Mouse (Mus musculus): ENCODE measurements around the gene 2010003K11Rik. TPM values are rescaled to one million over a fixed set of nuclear protein-coding genes. Genes with fewer than 3 reads are reported as not detected.

Gene 2010003K11Rik
- polyA plus RNA-seq, 1 experiment from 2014 or later, result 2.5 TPM

DNA sequence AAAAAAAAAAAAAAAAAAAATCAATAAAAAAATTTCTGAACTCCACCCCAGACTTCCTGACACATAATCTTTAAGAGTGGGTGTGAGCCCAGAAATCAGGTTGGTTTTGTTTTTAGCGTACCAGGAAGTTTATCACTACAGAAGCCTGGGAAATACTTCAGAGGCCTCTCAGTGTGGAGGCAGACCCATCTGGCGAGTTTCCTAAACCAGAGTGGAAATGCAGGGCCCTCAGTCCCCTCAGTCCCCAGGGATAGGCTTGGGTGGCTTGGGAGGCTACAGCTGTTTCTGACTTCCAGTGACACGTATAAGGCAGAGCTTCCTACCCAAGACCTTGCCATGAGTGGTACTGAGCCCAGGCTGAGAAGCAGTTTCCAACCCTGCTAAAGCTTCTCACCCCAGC lies 9.4 kb upstream of the 2010003K11Rik start:
- Histone ChIP-seq H3K9ac (ENCODE audit: low read length) (no peak overlapping the region), H3K4me3 (replicated peaks; ENCODE audit: low read length) (no peak overlapping the region), H3K4me1 (ENCODE audit: control insufficient read depth, insufficient read depth, low read length) (peaks cover 6% of the 10 kb centered on the region; the same call in 1 of the 2 replicates), H3K27ac (ENCODE audit: low read length) (peak overlapping the region; percentile 85), H3K9me3 (replicated peaks; ENCODE audit: control insufficient read depth, low read length) (no peaks in the 10 kb centered on the region), H3K27me3 (ENCODE audit: control insufficient read depth, insufficient read depth, low read length) (no peaks in the 10 kb centered on the region), H3K4me2 (ENCODE audit: low read depth, low read length) (no peak overlapping the region), H3K36me3 (ENCODE audit: control insufficient read depth, insufficient read depth, low read length) (no peaks in the 10 kb centered on the region)
- ATAC-seq (ENCODE audit: insufficient read depth, low FRiP score), result no peak
- WGBS, result 57% methylated on average over 3 of the region's 3 CpGs

DNA sequence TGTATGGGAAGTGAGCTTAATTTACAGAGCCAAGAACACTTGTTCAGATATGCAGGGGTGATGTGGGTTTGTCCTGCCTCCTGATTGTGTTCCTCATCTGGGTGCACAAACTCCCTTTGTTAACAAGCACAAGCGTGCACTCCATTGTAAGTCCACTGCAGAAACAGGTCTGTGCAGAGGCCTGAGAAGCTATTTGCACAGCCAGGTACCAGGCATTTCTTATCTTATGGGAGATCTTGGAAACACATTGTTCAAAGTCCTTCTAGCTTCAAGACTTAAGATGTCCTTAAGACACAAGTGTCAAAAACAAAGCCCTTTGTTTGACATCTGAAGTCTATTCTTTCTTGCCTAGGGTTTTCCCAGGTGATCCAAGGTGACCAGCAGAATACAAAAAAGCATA lies 6.4 kb upstream of the 2010003K11Rik start:
- Histone ChIP-seq H3K36me3 (ENCODE audit: control insufficient read depth, insufficient read depth, low read length) (no peaks in the 10 kb centered on the region), H3K9me3 (replicated peaks; ENCODE audit: control insufficient read depth, low read length) (no peaks in the 10 kb centered on the region), H3K27ac (ENCODE audit: low read length) (no peak overlapping the region), H3K9ac (ENCODE audit: low read length) (no peak overlapping the region), H3K27me3 (ENCODE audit: control insufficient read depth, insufficient read depth, low read length) (no peaks in the 10 kb centered on the region), H3K4me3 (replicated peaks; ENCODE audit: low read length) (no peak overlapping the region), H3K4me1 (ENCODE audit: control insufficient read depth, insufficient read depth, low read length) (no peaks in the 10 kb centered on the region), H3K4me2 (ENCODE audit: low read depth, low read length) (no peak overlapping the region)
- no peak for ATAC-seq (ENCODE audit: insufficient read depth, low FRiP score)
- 86% methylated on average over 1 of the region's 1 CpGs for WGBS

DNA sequence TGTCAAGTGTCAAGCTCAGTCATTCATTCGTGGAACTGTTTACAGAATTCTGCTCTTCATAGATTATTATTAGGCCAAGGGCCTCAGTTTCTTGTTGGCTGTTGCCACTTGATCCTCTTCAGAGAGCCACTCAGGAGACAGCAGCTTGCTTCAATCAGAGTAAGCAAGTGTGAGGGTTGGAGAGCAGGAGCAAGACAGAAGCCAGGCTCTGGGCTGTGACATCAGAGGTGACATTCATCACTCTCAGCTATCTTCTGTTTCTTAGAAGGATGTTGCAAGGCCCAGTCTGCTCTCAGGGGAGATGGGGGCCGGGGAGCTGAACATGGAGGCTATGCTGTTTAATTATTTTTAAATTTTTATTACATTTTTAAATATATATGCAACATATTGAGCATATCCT lies 4.3 kb upstream of the 2010003K11Rik start:
- no peak overlapping the region for H3K27ac ChIP-seq (ENCODE audit: low read length)
- H3K27me3 ChIP-seq (ENCODE audit: control insufficient read depth, insufficient read depth, low read length), result no peaks in the 10 kb centered on the region
- WGBS, result 45% methylated on average over 2 of the region's 2 CpGs
- H3K4me3 ChIP-seq (replicated peaks; ENCODE audit: low read length), result no peak overlapping the region
- H3K9me3 ChIP-seq (replicated peaks; ENCODE audit: control insufficient read depth, low read length), result no peaks in the 10 kb centered on the region
- peaks cover 7% of the 10 kb centered on the region for H3K4me1 ChIP-seq (ENCODE audit: control insufficient read depth, insufficient read depth, low read length)
- H3K36me3 ChIP-seq (ENCODE audit: control insufficient read depth, insufficient read depth, low read length), result no peaks in the 10 kb centered on the region
- H3K9ac ChIP-seq (ENCODE audit: low read length), result no peak overlapping the region
- H3K4me2 ChIP-seq (ENCODE audit: low read depth, low read length), result no peak overlapping the region
- ATAC-seq (ENCODE audit: insufficient read depth, low FRiP score), result no peak

DNA sequence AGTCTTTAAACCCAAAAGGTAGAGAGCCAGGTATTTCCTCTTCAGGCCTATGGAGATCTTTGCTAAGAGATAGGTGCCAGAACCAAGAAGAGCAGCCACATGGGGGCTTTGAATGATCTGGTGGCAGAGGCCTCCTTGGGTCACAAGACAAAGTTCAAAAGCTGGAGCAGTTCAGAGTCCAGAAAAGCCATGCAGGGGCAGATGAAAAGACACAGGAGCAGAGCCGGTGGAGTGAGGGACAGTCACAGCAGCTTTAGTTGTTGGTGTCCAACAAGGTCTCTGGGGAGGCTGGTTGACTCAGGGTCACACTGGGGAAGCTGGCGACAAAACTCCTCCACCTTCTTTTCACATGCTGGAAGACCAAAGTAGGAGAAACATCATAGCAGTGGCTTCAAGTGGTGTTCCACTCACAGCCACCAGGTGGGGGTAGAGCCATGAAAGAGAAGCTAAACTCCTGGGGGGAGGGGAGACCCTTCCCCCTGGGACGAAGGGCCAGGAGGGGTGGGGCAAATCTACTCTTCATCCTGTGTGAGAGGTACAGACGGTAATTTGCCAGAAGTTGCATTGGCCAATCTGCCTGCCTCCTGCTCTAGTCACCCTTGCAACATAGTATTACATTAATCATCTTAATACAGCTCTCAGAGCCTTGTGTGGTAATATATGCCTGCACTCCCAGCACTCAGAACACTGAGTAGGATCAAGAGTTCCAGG lies 965 bp downstream of the 2010003K11Rik start:
- 7% methylated on average over 4 of the region's 4 CpGs for whole genome bisulfite sequencing
- no peak overlapping the region; the same call in 1 of the 2 replicates for H3K4me3 ChIP-seq (replicated peaks; ENCODE audit: low read length)
- peak overlapping the region; percentile 29; the same call in 1 of the 2 replicates for H3K4me2 ChIP-seq (ENCODE audit: low read depth, low read length)
- no peaks in the 10 kb centered on the region for H3K36me3 ChIP-seq (ENCODE audit: control insufficient read depth, insufficient read depth, low read length)
- ATAC-seq (ENCODE audit: insufficient read depth, low FRiP score), result peak; percentile 58
- peaks cover 10% of the 10 kb centered on the region for H3K4me1 ChIP-seq (ENCODE audit: control insufficient read depth, insufficient read depth, low read length)
- H3K27ac ChIP-seq (ENCODE audit: low read length), result peak overlapping the region; percentile 49; the same call in 1 of the 2 replicates
- H3K9me3 ChIP-seq (replicated peaks; ENCODE audit: control insufficient read depth, low read length), result no peaks in the 10 kb centered on the region
- H3K27me3 ChIP-seq (ENCODE audit: control insufficient read depth, insufficient read depth, low read length), result no peaks in the 10 kb centered on the region; the same call in 1 of the 2 replicates
- H3K9ac ChIP-seq (ENCODE audit: low read length), result 0 out of 2 replicates have a peak overlapping the region, but pooled peaks have one; percentile 37

DNA sequence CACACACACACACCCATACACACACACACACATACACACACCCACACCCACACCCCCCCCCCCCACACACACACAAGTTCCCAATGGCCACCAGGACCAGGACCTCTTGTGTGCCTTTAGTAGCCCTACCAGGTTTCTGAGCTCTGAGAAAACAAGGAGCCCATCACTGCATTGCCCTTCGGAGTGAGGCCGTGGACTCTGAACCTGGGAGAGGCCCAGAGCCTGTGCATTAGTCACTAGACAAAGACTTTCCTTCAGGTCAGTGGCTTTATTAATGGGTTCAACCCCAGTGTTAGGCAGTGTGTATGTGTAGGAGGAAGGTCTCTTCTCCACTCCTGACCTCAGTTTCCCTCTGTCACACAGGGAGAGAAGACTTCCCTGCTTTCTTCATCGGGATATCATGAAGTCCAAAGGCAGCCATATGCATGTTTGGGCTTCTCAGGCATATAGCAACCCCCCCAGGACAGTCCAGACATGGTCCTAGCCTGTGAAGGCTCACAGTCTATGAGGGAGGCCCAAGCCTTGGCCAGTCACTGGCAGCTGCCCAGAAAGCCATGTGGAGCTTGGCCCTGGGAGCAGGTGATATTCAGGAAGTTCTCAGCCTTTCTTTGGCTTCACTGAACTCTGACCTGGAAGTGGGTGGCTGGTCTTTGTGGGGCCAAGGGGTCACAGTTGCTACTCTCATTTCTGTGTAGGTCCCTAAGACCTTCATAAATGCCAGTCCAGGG lies 1.7 kb downstream of the 2010003K11Rik start:
- ATAC-seq (ENCODE audit: insufficient read depth, low FRiP score), result peak; percentile 65; the same call in 1 of the 2 replicates
- H3K4me2 ChIP-seq (ENCODE audit: low read depth, low read length), result no peak overlapping the region
- no peaks in the 10 kb centered on the region for H3K36me3 ChIP-seq (ENCODE audit: control insufficient read depth, insufficient read depth, low read length)
- H3K4me3 ChIP-seq (replicated peaks; ENCODE audit: low read length), result no peak overlapping the region
- no peaks in the 10 kb centered on the region; the same call in 1 of the 2 replicates for H3K27me3 ChIP-seq (ENCODE audit: control insufficient read depth, insufficient read depth, low read length)
- no peaks in the 10 kb centered on the region for H3K9me3 ChIP-seq (replicated peaks; ENCODE audit: control insufficient read depth, low read length)
- peak overlapping the region; percentile 49; the same call in 1 of the 2 replicates for H3K27ac ChIP-seq (ENCODE audit: low read length)
- 74% methylated on average over 3 of the region's 3 CpGs for WGBS
- H3K9ac ChIP-seq (ENCODE audit: low read length), result no peak overlapping the region
- peaks cover 10% of the 10 kb centered on the region for H3K4me1 ChIP-seq (ENCODE audit: control insufficient read depth, insufficient read depth, low read length)

DNA sequence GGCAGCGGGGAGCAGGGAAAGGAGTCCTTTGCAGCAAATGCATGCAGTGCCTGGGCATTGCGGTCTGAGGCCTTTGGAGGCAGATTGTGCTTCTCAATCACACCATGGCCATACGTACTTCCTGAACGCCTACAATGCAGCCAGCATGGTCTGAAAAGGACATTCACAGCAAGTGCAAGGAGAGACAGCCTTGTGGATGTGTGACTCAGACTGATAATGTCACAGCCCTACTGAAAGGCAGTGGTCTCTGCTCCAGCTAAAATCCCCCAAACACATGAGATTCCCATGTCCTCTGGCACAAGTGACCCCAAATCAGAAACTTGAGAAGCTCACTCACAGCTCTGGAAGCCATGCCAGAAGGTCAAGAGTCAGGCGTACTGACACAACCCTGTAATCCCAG lies 2.6 kb downstream of the 2010003K11Rik start:
- Histone ChIP-seq H3K27me3 (ENCODE audit: control insufficient read depth, insufficient read depth, low read length) (no peaks in the 10 kb centered on the region; the same call in 1 of the 2 replicates), H3K36me3 (ENCODE audit: control insufficient read depth, insufficient read depth, low read length) (no peaks in the 10 kb centered on the region), H3K27ac (ENCODE audit: low read length) (no peak overlapping the region), H3K9ac (ENCODE audit: low read length) (no peak overlapping the region), H3K9me3 (replicated peaks; ENCODE audit: control insufficient read depth, low read length) (no peaks in the 10 kb centered on the region), H3K4me1 (ENCODE audit: control insufficient read depth, insufficient read depth, low read length) (peaks cover 10% of the 10 kb centered on the region), H3K4me2 (ENCODE audit: low read depth, low read length) (no peak overlapping the region), H3K4me3 (replicated peaks; ENCODE audit: low read length) (no peak overlapping the region)
- ATAC-seq (ENCODE audit: insufficient read depth, low FRiP score), result no peak
- 86% methylated on average over 5 of the region's 5 CpGs for WGBS

DNA sequence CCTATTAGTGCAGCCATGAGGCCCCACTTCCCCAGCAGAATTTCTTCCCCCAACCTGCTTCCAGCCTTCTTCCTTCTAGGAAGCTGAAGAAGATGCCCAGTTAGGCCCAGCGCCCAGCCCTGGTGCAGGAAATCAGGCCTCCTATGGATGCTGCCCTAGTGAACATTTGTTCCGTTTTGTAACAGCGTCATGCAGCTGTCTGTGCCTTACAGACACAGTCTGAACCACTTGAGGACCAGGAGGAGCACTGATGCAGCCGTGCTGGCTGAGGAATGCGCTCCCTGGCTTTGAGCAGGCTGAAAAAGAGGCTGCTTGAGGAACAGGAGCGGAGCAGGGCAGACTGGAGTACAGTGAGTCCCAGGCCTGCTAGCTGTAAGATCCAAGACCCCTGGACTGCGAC lies 3.7 kb downstream of the 2010003K11Rik start:
- Histone ChIP-seq H3K27ac (ENCODE audit: low read length) (no peak overlapping the region), H3K4me3 (replicated peaks; ENCODE audit: low read length) (no peak overlapping the region), H3K27me3 (ENCODE audit: control insufficient read depth, insufficient read depth, low read length) (no peaks in the 10 kb centered on the region; the same call in 1 of the 2 replicates), H3K4me1 (ENCODE audit: control insufficient read depth, insufficient read depth, low read length) (peaks cover 10% of the 10 kb centered on the region), H3K9me3 (replicated peaks; ENCODE audit: control insufficient read depth, low read length) (no peaks in the 10 kb centered on the region), H3K9ac (ENCODE audit: low read length) (no peak overlapping the region), H3K36me3 (ENCODE audit: control insufficient read depth, insufficient read depth, low read length) (no peaks in the 10 kb centered on the region), H3K4me2 (ENCODE audit: low read depth, low read length) (no peak overlapping the region)
- no peak for ATAC-seq (ENCODE audit: insufficient read depth, low FRiP score)
- 73% methylated on average over 7 of the region's 7 CpGs for WGBS

DNA sequence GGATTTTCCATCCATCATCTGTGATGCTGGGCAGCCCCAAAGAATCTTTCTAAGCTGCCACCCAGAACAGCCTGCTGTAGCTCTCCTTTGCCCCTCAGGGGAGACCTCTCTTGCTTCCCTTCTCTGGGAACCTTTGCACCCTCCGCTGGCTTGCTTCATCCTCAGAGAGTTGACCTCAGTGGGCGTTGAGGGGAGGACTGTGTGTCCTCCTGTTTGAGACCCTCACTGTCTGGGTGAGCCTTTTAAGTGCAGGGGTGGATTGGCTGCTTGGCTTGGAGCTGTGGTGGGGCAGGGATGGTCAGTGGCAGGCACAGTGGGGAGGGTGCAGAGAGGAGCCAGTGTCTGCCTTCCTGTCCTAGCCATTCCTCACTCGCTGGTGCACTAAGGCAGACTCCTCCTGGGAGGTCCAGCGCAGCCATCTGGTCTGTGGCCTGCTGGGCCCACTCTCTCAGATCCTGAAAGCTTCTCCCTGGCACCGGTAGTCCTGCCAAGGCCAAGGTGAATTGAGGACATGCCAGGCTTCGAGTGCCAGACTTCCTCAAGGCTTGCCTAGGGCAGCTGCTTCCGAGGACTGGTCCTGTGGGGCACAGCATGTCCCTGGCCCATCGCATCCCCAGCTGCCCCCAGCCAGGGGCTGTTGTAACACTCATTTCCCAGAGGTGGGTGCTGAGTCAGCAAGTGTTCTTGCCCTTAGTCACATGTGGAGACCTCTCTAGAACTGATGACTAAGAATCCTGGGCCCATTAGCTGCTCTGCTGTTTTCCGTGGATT lies 5.7 kb downstream of the 2010003K11Rik start:
- no peaks in the 10 kb centered on the region for H3K9me3 ChIP-seq (replicated peaks; ENCODE audit: control insufficient read depth, low read length)
- no peak overlapping the region for H3K9ac ChIP-seq (ENCODE audit: low read length)
- H3K27ac ChIP-seq (ENCODE audit: low read length), result no peak overlapping the region
- no peak overlapping the region for H3K4me3 ChIP-seq (replicated peaks; ENCODE audit: low read length)
- H3K36me3 ChIP-seq (ENCODE audit: control insufficient read depth, insufficient read depth, low read length), result no peaks in the 10 kb centered on the region
- H3K4me1 ChIP-seq (ENCODE audit: control insufficient read depth, insufficient read depth, low read length), result peaks cover 2% of the 10 kb centered on the region
- ATAC-seq (ENCODE audit: insufficient read depth, low FRiP score), result no peak
- H3K4me2 ChIP-seq (ENCODE audit: low read depth, low read length), result no peak overlapping the region
- H3K27me3 ChIP-seq (ENCODE audit: control insufficient read depth, insufficient read depth, low read length), result no peaks in the 10 kb centered on the region; the same call in 1 of the 2 replicates
- 66% methylated on average over 9 of the region's 9 CpGs for WGBS

Measured in stomach, embryonic 16.5 days (tissue).